Mouse (Mus musculus) midbrain, embryonic 11.5 days (tissue): ENCODE results near the gene Prkag2. TPM values are rescaled to one million over a fixed set of nuclear protein-coding genes. Genes with fewer than 3 reads are reported as not detected.

ENCODE experiments used
- ATAC-seq: fragments of 200-750 bp; cut with Nextera tagmentation; 2 replicates; pipeline ENCODE4 v1.8.0; 2017; ENCODE audit warnings: moderate TSS enrichment, moderate library complexity; ENCODE audit not compliant: low FRiP score
- DNase-seq: peaks from one replicate; pipeline ENCODE4 v3.0.0; 2015; ENCODE audit warnings: low spot score; ENCODE audit errors: missing footprints
- H3K27ac ChIP-seq: fragments of 300-500 bp; sonication (generic); 2 replicates; pipeline ENCODE4 v1.5.1; 2014; ENCODE audit warnings: low read depth, low read length
- H3K27me3 ChIP-seq: fragments of 300-500 bp; sonication (generic); 2 replicates; pipeline ENCODE4 v1.6.1; 2014; ENCODE audit warnings: mild to moderate bottlenecking, low read length, moderate library complexity, mixed read lengths; ENCODE audit not compliant: control insufficient read depth, insufficient read depth
- H3K36me3 ChIP-seq: fragments of 300-500 bp; sonication (generic); 2 replicates; pipeline ENCODE4 v1.6.1; 2014; ENCODE audit warnings: mild to moderate bottlenecking, low read length, moderate library complexity, mixed read lengths; ENCODE audit not compliant: control insufficient read depth, insufficient read depth
- H3K4me1 ChIP-seq: fragments of 300-500 bp; sonication (generic); 2 replicates; pipeline ENCODE4 v1.6.1; 2014; ENCODE audit warnings: low read length; ENCODE audit not compliant: control insufficient read depth, insufficient read depth
- H3K4me2 ChIP-seq: fragments of 300-500 bp; sonication (generic); 2 replicates; pipeline ENCODE4 v1.6.1; 2014; ENCODE audit warnings: mild to moderate bottlenecking, moderate library complexity
- H3K4me3 ChIP-seq: fragments of 300-500 bp; sonication (generic); 2 replicates; pipeline ENCODE4 v1.5.1; 2014; ENCODE audit warnings: low read depth, low read length
- H3K9ac ChIP-seq: fragments of 300-500 bp; sonication (generic); 2 replicates; pipeline ENCODE4 v1.6.1; 2014; ENCODE audit warnings: low read length
- H3K9me3 ChIP-seq: fragments of 300-500 bp; sonication (generic); 2 replicates; pipeline ENCODE4 v1.6.1; 2016; ENCODE audit warnings: low read length; ENCODE audit not compliant: control insufficient read depth
- WGBS: fragments of 180-500 bp; shearing (Covaris S2); extraction: QIAGEN DNeasy Blood & Tissue Kit; methylation state at CpG from one replicate; pipeline ENCODE4 v1.1.7; 2014; 5-methylcytosine and 5-hydroxymethylcytosine counted together
- polyA plus RNA-seq: library from polyadenylated mRNA; unstranded; fragments of >200 nt; fragmentation: Nextera tagmentation; extraction: Ambion mirVana; gene quantifications from 2 replicates; pipeline ENCODE4 v1.2.1, GENCODE M21; 2014

Prkag2 gene
- 59.8 and 62.1 TPM in 2 replicates for polyA plus RNA-seq

DNA sequence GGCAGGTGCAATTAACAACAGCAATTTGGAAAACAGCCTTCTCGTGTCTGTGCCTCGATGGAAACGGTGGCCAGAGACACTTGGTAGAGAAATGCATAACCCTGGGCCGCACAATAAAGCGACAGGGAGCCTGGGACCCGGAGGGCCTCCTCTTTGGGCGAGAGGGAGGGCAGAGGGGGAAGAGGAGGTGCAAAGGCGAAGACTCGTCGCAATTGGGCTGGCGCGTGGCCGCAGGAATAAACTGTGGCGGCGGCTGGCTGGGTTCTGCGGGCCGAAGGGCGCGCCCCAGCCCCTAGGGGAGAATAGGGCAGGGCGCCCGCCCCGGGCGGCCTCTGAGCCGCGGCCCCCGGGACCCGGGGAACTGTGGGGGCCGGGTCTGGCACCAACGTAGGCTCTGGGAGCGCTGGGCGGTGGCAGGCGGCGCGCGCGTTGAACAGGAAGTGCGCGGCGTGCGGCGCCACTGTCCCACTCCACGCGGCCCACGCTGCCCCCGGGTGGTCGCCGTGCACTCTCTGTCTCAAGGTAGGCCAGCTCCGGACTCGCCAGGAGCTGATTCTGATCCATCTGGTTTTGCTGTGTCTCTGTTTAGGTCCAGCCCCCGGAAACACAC is at the start of gene Prkag2:
Prkag2 (minus strand) TSS at position 127 of the 610 bp plus-strand sequence.
- H3K27me3 ChIP-seq, result peaks cover 28% of the 10 kb centered on the region
- peak within 1 kb of the TSS; percentile 55 for H3K4me3 ChIP-seq
- ATAC-seq (peak; percentile 65), DNase-seq (peak; percentile 94)
- H3K36me3 ChIP-seq, result no peaks in the 10 kb centered on the region
- H3K9ac ChIP-seq, result peak within 1 kb of the TSS; percentile 54
- no peak within 1 kb of the TSS for H3K27ac ChIP-seq
- peaks cover 12% of the 10 kb centered on the region; the same call in 1 of the 2 replicates for H3K4me1 ChIP-seq
- H3K4me2 ChIP-seq, result peak within 1 kb of the TSS; percentile 97
- no peaks in the 10 kb centered on the region for H3K9me3 ChIP-seq
- 1% methylated on average over 27 of the region's 50 CpGs for WGBS

DNA sequence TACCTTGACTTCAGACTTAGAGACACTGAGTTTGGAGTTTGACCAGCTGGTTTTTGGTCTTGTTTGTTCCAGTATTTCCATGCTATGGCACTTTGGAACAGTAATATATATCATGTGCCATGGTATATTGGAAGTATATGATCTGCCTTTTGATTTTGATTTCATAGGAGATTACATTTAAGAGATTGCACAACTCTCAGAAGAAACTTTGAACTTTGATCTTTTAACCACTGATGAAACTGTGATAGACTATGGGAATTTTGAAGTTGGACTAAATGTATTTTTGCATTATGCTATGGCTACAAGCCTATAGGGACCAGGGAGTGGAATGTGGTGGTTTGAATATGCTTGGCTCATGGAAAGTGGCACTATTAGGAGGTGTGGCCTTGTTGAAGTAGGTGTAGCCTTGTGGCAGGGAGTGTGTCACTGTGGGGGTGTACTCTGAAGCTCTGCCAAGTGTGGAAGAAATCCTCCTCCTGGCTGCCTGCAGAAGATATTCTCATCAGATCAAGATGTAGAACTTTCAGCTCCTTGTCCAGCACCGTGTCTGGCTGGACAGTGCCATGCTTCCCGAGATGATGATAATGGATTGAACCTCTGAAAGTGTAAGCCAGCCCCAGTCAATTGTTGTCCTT is 49.0 kb upstream of the Prkag2 start:
- 86% methylated on average over 2 of the region's 2 CpGs for WGBS
- Histone ChIP-seq H3K4me2 (no peak overlapping the region), H3K36me3 (no peaks in the 10 kb centered on the region), H3K27me3 (no peaks in the 10 kb centered on the region), H3K9ac (no peak overlapping the region), H3K27ac (no peak overlapping the region), H3K4me3 (no peak overlapping the region), H3K9me3 (no peaks in the 10 kb centered on the region), H3K4me1 (no peaks in the 10 kb centered on the region)
- DNase-seq (no peak), ATAC-seq (no peak)

DNA sequence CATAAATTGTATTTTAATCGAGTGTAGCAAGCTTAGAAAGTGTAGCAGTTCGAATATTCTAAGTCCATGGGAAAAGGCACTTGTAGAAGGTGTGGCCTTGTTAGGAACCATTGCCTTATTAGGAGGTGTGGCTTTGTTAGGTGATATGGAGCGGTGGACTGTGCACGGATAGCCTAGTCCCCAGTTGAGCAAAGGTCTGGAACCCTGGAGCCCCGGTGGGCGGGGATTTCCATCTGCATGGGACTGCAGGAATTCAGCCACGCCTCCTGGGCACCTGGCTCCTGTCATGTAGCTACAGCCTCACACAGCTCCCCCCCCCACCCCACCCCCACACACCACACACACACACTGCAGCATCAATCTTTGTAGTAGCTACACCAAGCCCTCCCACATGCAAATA is 46.3 kb upstream of the Prkag2 start:
- Histone ChIP-seq H3K36me3 (no peaks in the 10 kb centered on the region), H3K4me2 (no peak overlapping the region), H3K4me3 (no peak overlapping the region), H3K9ac (no peak overlapping the region), H3K9me3 (no peaks in the 10 kb centered on the region), H3K27me3 (no peaks in the 10 kb centered on the region), H3K27ac (no peak overlapping the region), H3K4me1 (no peaks in the 10 kb centered on the region)
- WGBS, result 83% methylated on average over 7 of the region's 7 CpGs
- ATAC-seq, result no peak
- DNase-seq, result no peak

GRCm38 (mm10) chr5:25127865-25128264 is 27.4 kb upstream of the Prkag2 start:
- 89% methylated on average over 4 of the region's 4 CpGs for WGBS
- no peaks in the 10 kb centered on the region for H3K36me3 ChIP-seq
- no peak overlapping the region for H3K27ac ChIP-seq
- H3K9ac ChIP-seq, result no peak overlapping the region
- no peak overlapping the region for H3K4me2 ChIP-seq
- no peaks in the 10 kb centered on the region for H3K9me3 ChIP-seq
- ATAC-seq (no peak), DNase-seq (no peak)
- H3K27me3 ChIP-seq, result no peaks in the 10 kb centered on the region
- H3K4me1 ChIP-seq, result no peaks in the 10 kb centered on the region
- no peak overlapping the region for H3K4me3 ChIP-seq

DNA sequence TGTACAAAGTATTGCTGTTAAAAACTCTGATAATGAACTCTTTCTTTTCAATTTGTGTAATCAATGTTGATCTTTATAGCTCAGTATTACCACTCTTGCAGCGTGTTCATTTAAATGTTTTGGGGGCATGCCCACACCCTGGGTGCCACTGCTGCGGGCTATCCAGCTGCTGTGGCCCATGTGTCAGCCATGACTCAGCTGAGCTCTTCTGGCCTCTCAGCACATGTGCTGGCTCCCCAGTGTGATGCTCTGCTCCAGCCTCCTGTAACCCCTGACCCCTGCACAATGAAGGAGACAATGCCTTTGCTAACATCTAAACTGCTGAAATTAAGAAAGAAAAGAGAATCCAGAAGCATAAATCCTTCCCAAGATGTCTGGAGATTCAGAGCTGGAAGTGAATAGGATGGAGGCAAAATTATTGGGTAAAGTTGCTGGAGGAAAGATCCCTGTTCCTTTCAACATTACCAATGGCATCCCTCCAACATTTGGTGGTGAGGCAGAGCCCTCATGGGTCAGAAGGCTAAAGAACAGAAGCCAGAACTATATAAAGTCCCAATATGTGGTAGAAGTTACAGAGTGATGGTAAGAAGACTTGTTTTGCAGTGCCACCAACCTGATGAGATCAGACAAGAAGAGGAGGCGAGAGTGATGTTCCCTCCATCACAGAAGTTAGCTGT is 25.6 kb upstream of the Prkag2 start:
- Histone ChIP-seq H3K9ac (no peak overlapping the region), H3K4me1 (no peaks in the 10 kb centered on the region), H3K9me3 (no peaks in the 10 kb centered on the region), H3K4me3 (no peak overlapping the region), H3K27me3 (no peaks in the 10 kb centered on the region), H3K36me3 (no peaks in the 10 kb centered on the region), H3K27ac (no peak overlapping the region), H3K4me2 (no peak overlapping the region)
- ATAC-seq (no peak), DNase-seq (no peak)
- WGBS, result 75% methylated on average over 3 of the region's 3 CpGs

- no peaks in the 10 kb centered on the region for H3K27me3 ChIP-seq
- ATAC-seq (no peak), DNase-seq (no peak)
- 96% methylated on average over 1 of the region's 1 CpGs for WGBS
- H3K36me3 ChIP-seq, result no peaks in the 10 kb centered on the region
- H3K9ac ChIP-seq, result no peak overlapping the region
- no peaks in the 10 kb centered on the region for H3K9me3 ChIP-seq
- H3K4me3 ChIP-seq, result no peak overlapping the region
- H3K4me2 ChIP-seq, result no peak overlapping the region
- no peak overlapping the region for H3K27ac ChIP-seq
- H3K4me1 ChIP-seq, result no peaks in the 10 kb centered on the region; the same call in 1 of the 2 replicates
Observed at GRCm38 (mm10) chr5:25122534-25122933, 22.1 kb upstream of the Prkag2 start.

DNA sequence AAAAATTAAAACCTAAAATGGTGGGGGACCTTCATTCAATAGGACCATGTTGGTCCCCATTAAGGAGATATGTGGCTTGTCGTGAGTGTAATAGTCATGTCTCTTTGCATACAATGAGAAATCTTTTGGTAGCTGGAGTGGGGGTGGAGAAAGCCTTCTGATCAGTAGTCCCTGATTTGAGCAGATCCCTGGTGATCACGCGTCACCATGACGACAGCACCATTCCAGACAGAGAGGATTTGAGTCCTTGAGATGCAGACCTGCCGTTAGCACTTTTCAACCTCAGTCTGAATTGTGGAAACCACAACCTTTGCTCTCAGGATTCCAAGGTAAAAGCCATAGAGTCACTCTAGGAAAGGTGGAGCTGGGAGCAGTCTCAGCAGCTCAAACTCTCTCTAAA is 18.7 kb upstream of the Prkag2 start:
- Histone ChIP-seq H3K27ac (no peak overlapping the region), H3K4me1 (no peaks in the 10 kb centered on the region; the same call in 1 of the 2 replicates)

DNA sequence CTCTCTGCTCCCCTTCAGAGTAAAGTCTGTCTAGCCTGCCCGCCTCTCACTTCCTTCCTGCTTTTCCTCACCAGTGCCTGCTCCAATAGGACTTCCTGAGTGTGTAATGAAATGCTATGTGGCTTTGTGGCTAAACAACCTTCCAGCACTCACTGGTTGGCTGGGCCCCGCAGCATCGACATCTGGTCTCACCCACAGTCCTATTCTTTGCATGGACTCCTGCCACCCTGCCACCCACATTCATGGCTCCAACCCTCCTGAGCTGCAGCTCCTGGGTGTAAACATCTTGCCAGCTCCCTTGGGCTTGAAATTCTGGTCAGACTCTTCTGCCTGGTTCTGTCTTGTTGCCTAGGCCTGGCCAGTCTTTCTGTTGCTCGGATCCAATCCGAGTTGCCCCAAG is 15.6 kb upstream of the Prkag2 start:
- 88% methylated on average over 5 of the region's 5 CpGs for WGBS

More for the DNA sequence above, 18.7 kb upstream of the Prkag2 start:
- 63% methylated on average over 5 of the region's 5 CpGs for WGBS
- ATAC-seq (no peak), DNase-seq (no peak)
- H3K9ac ChIP-seq, result no peak overlapping the region
- H3K36me3 ChIP-seq, result no peaks in the 10 kb centered on the region
- no peak overlapping the region for H3K4me3 ChIP-seq
- no peak overlapping the region for H3K4me2 ChIP-seq
- no peaks in the 10 kb centered on the region for H3K27me3 ChIP-seq
- no peaks in the 10 kb centered on the region for H3K9me3 ChIP-seq

GRCm38 (mm10) chr5:25115216-25115615 is 14.8 kb upstream of the Prkag2 start:
- no peaks in the 10 kb centered on the region for H3K9me3 ChIP-seq
- 86% methylated on average over 5 of the region's 5 CpGs for WGBS
- H3K27ac ChIP-seq, result no peak overlapping the region
- DNase-seq (no peak), ATAC-seq (no peak)
- H3K4me3 ChIP-seq, result no peak overlapping the region
- H3K4me2 ChIP-seq, result no peak overlapping the region
- no peaks in the 10 kb centered on the region; the same call in 1 of the 2 replicates for H3K4me1 ChIP-seq
- no peaks in the 10 kb centered on the region for H3K36me3 ChIP-seq
- no peak overlapping the region for H3K9ac ChIP-seq
- H3K27me3 ChIP-seq, result no peaks in the 10 kb centered on the region

More for the DNA sequence above, 15.6 kb upstream of the Prkag2 start:
- ATAC-seq, result no peak
- Histone ChIP-seq H3K36me3 (no peaks in the 10 kb centered on the region), H3K4me2 (no peak overlapping the region), H3K4me1 (no peaks in the 10 kb centered on the region; the same call in 1 of the 2 replicates), H3K27ac (no peak overlapping the region), H3K9me3 (no peaks in the 10 kb centered on the region), H3K27me3 (no peaks in the 10 kb centered on the region), H3K9ac (no peak overlapping the region), H3K4me3 (no peak overlapping the region)
- no peak for DNase-seq
